Mouse (Mus musculus) MEL (cell line): ENCODE measurements around the gene Ccno. TPM values are rescaled to one million over a fixed set of nuclear protein-coding genes. Genes with fewer than 3 reads are reported as not detected.

ENCODE experiments used
- DNase-seq: peaks from one replicate; pipeline ENCODE4 v3.0.0; 2011; ENCODE audit warnings: low read depth, low spot score
- H3K27ac ChIP-seq: 2 replicates; pipeline ENCODE4 v1.5.1; 2012; ENCODE audit warnings: low read depth, mild to moderate bottlenecking, control low read depth, low read length, moderate library complexity; ENCODE audit not compliant: control insufficient read depth
- H3K27me3 ChIP-seq, 2 experiments: fragments of 150-350 bp in 1 of 2; sonication (generic) in 1 of 2; 2 replicates each; pipeline ENCODE4 v1.6.1; 2012; ENCODE audit warnings: low read length in 2 of 2, mild to moderate bottlenecking in 2 of 2, improper control_type of control experiment in 1 of 2, moderate library complexity in 1 of 2; ENCODE audit not compliant: insufficient read depth in 2 of 2, control insufficient read depth in 1 of 2
- H3K36me3 ChIP-seq, 2 experiments: 2 replicates each; pipeline ENCODE4 v1.6.1; 2012 to 2014; ENCODE audit warnings: low read length in 2 of 2, improper control_type of control experiment in 1 of 2, inconsistent platforms in 1 of 2, mild to moderate bottlenecking in 1 of 2; ENCODE audit not compliant: insufficient read depth in 2 of 2, control insufficient read depth in 1 of 2
- H3K4me1 ChIP-seq, 2 experiments: fragments of 150-350 bp in 1 of 2; sonication (generic) in 1 of 2; 2 replicates each; pipeline ENCODE4 v1.6.1; 2012; ENCODE audit warnings: low read length in 2 of 2, improper control_type of control experiment in 1 of 2, mild to moderate bottlenecking in 1 of 2; ENCODE audit not compliant: insufficient read depth in 2 of 2, control insufficient read depth in 1 of 2
- H3K4me3 ChIP-seq, 2 experiments: fragments of 150-350 bp in 1 of 2; sonication (generic) in 1 of 2; 2 replicates each; pipeline ENCODE4 v1.5.1; 2012; ENCODE audit warnings: low read depth in 2 of 2, low read length in 2 of 2, mild to moderate bottlenecking in 2 of 2, moderate library complexity in 2 of 2, control low read depth in 1 of 2, improper control_type of control experiment in 1 of 2; ENCODE audit not compliant: control insufficient read depth in 1 of 2, insufficient read depth in 1 of 2
- H3K79me2 ChIP-seq: 2 replicates; pipeline ENCODE4 v1.6.1; 2012; ENCODE audit warnings: mild to moderate bottlenecking, low read length, moderate library complexity; ENCODE audit not compliant: control insufficient read depth, poor library complexity, insufficient read depth
- H3K9ac ChIP-seq: 2 replicates; pipeline ENCODE4 v1.6.1; 2012; ENCODE audit warnings: low read depth, mild to moderate bottlenecking, control low read depth, low read length, moderate library complexity; ENCODE audit not compliant: control insufficient read depth, poor library complexity, severe bottlenecking
- H3K9me3 ChIP-seq: fragments of 150-350 bp; sonication (generic); replicated peaks from 2 replicates; pipeline ENCODE4 v1.6.1; 2012; ENCODE audit warnings: mild to moderate bottlenecking, low read length, improper control_type of control experiment, moderate library complexity; ENCODE audit not compliant: insufficient read depth
- E2F4 ChIP-seq: IDR thresholded peaks from 2 replicates; pipeline ENCODE4 v1.6.1; 2011; ENCODE audit warnings: low read depth, low read length, improper control_type of control experiment, borderline replicate concordance
- EP300 ChIP-seq, 2 experiments: IDR thresholded peaks; 2 replicates each; pipeline ENCODE4 v1.6.1; 2011; ENCODE audit warnings: improper control_type of control experiment in 2 of 2, low read length in 2 of 2, low read depth in 1 of 2, mild to moderate bottlenecking in 1 of 2
- ETS1 ChIP-seq: IDR thresholded peaks from 2 replicates; pipeline ENCODE4 v1.6.1; 2012; ENCODE audit warnings: low read depth, mild to moderate bottlenecking, inconsistent platforms, low read length, improper control_type of control experiment, moderate library complexity
- GATA1 ChIP-seq: IDR thresholded peaks from 2 replicates; pipeline ENCODE4 v1.6.1; 2011; ENCODE audit warnings: low read depth, low read length, improper control_type of control experiment
- HCFC1 ChIP-seq: IDR thresholded peaks from 2 replicates; pipeline ENCODE4 v1.6.1; 2012; ENCODE audit warnings: low read depth, mild to moderate bottlenecking, inconsistent platforms, low read length, improper control_type of control experiment, moderate library complexity
- KAT2A ChIP-seq: conservative IDR thresholded peaks from 2 replicates; pipeline ENCODE4 v1.6.1; 2012; ENCODE audit warnings: low read depth, low read length, improper control_type of control experiment, inconsistent platforms
- MAX ChIP-seq: IDR thresholded peaks from 2 replicates; pipeline ENCODE4 v1.6.1; 2011; ENCODE audit warnings: low read length, improper control_type of control experiment
- MAZ ChIP-seq: IDR thresholded peaks from 2 replicates; pipeline ENCODE4 v1.6.1; 2012; ENCODE audit warnings: low read depth, mild to moderate bottlenecking, inconsistent platforms, low read length, improper control_type of control experiment
- NELFE ChIP-seq: IDR thresholded peaks from 2 replicates; pipeline ENCODE4 v1.6.1; 2011; ENCODE audit warnings: low read depth, low read length, improper control_type of control experiment
- NRF1 ChIP-seq: IDR thresholded peaks from 2 replicates; pipeline ENCODE4 v1.6.1; 2014; ENCODE audit warnings: low read depth, mild to moderate bottlenecking, inconsistent platforms, low read length, improper control_type of control experiment, moderate library complexity; ENCODE audit not compliant: poor library complexity, insufficient read depth, severe bottlenecking
- POLR2AphosphoS5 ChIP-seq: IDR thresholded peaks from 2 replicates; pipeline ENCODE4 v1.6.1; 2012; ENCODE audit warnings: low read depth, borderline replicate concordance, mild to moderate bottlenecking, inconsistent platforms, low read length, moderate library complexity, mixed read lengths
- RAD21 ChIP-seq: IDR thresholded peaks from 2 replicates; pipeline ENCODE4 v1.6.1; 2011; ENCODE audit warnings: mild to moderate bottlenecking, low read depth, low read length, improper control_type of control experiment
- RCOR1 ChIP-seq: IDR thresholded peaks from 2 replicates; pipeline ENCODE4 v1.6.1; 2012; ENCODE audit warnings: low read depth, mild to moderate bottlenecking, inconsistent platforms, low read length, improper control_type of control experiment
- SIN3A ChIP-seq: IDR thresholded peaks from 2 replicates; pipeline ENCODE4 v1.6.1; 2012; ENCODE audit warnings: low read length, improper control_type of control experiment, inconsistent platforms
- SMC3 ChIP-seq: IDR thresholded peaks from 2 replicates; pipeline ENCODE4 v1.6.1; 2011; ENCODE audit warnings: low read depth, low read length, improper control_type of control experiment
- USF2 ChIP-seq, 2 experiments: IDR thresholded peaks; 2 replicates each; pipeline ENCODE4 v1.6.1; 2011 to 2012; ENCODE audit warnings: improper control_type of control experiment in 2 of 2, low read length in 2 of 2, borderline replicate concordance in 1 of 2, inconsistent platforms in 1 of 2, low read depth in 1 of 2, mild to moderate bottlenecking in 1 of 2; ENCODE audit not compliant: insufficient read depth in 1 of 2
- ZC3H11A ChIP-seq: IDR thresholded peaks from 2 replicates; pipeline ENCODE4 v1.6.1; 2012; ENCODE audit warnings: low read depth, mild to moderate bottlenecking, inconsistent platforms, low read length, improper control_type of control experiment
- ZKSCAN1 ChIP-seq: IDR thresholded peaks from 2 replicates; pipeline ENCODE4 v1.6.1; 2012; ENCODE audit warnings: low read depth, mild to moderate bottlenecking, inconsistent platforms, low read length, improper control_type of control experiment, moderate library complexity
- ZMIZ1 ChIP-seq: IDR thresholded peaks from 2 replicates; pipeline ENCODE4 v1.6.1; 2012; ENCODE audit warnings: low read depth, mild to moderate bottlenecking, inconsistent platforms, low read length, improper control_type of control experiment, moderate library complexity
- polyA plus RNA-seq, 2 experiments: library from polyadenylated mRNA; stranded (reverse) in 1 of 2; unstranded in 1 of 2; fragments of >175 nt in 1 of 2; fragments of >200 nt in 1 of 2; gene quantifications; 2 replicates each; pipeline versions ENCODE4 v1.2.1 to v1.2.4; 2012; ENCODE audit warnings: low replicate concordance in 2 of 2, low read depth in 1 of 2; ENCODE audit not compliant: insufficient read length in 2 of 2, insufficient read depth in 1 of 2, missing spikeins in 1 of 2
- total RNA-seq: library from RNA; depleted of rRNA; stranded (reverse); fragments of 300-350 nt; gene quantifications from 2 replicates; pipeline ENCODE4 v1.2.3, GENCODE M21; 2012

Ccno gene
- total and polyA plus RNA-seq, 3 experiments: 0.27 to 0.50 TPM; not detected in 1

DNA sequence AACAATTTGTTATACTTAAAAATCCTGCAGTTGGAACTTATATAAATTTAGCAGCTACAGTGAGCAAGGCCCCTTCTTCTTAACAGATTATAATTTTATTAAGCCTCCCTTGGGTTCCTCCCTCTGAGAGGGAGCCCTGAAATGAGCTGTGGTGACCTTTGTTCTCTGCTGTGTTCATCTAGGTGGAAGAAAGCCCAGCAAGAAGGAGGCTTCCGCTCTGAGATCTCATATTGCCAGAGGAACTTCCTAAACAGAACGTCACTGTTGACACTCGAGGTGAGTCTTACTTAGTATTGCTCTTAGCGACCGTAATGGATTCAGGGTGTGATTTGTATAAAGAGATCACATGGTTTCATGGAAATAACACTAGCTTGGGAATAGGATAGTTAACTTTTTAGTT is 24.5 kb upstream of the Ccno start:
- no peak overlapping the region for H3K9ac ChIP-seq
- no peak for DNase-seq
- H3K4me1 ChIP-seq: no peaks in the 10 kb centered on the region
- H3K4me3 ChIP-seq: no peak overlapping the region
- H3K27ac ChIP-seq: no peak overlapping the region
- H3K27me3 ChIP-seq: no peaks in the 10 kb centered on the region
- TF ChIP-seq SIN3A (no peak), SMC3 (no peak), RCOR1 (no peak), MAX (no peak), USF2 (IDR thresholded peaks at IDR 0.05; ENCODE audit: borderline replicate concordance in 1 of 2, insufficient read depth in 1 of 2, low read depth in 1 of 2, low read length in 2 of 2) (no peak)
- H3K79me2 ChIP-seq: no peaks in the 10 kb centered on the region
- H3K9me3 ChIP-seq: no peaks in the 10 kb centered on the region
- peaks cover 0 to 8% of the 10 kb centered on the region in 2 experiments; a peak in 2 of 4 replicates for H3K36me3 ChIP-seq

DNA sequence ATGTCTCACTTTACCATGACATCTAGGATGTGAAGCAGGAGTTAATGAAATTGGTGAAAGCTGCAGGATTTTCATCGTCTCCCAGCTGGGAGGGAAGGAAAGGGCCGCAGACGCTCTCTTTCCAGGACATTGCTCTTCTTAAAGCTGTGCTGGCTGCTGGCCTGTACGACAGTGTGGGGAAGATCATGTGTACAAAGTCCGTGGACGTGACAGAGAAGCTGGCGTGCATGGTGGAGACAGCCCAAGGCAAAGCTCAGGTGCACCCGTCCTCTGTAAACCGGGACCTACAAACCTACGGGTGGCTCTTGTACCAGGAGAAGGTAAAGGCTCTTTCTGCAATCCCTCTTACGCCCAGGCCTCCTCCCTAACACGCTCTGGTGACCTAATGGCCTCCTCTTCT is 23.2 kb upstream of the Ccno start:
- Histone ChIP-seq H3K36me3 (peaks cover 0 to 7% of the 10 kb centered on the region in 2 experiments; a peak in 2 of 4 replicates), H3K27me3 (no peaks in the 10 kb centered on the region), H3K27ac (no peak overlapping the region), H3K9ac (no peak overlapping the region), H3K79me2 (no peaks in the 10 kb centered on the region), H3K4me3 (no peak overlapping the region)
- DNase-seq: no peak
- TF ChIP-seq HCFC1: no peak
- no peak for TF ChIP-seq ZMIZ1
- no peak for TF ChIP-seq GATA1
- no peak for TF ChIP-seq USF2 (IDR thresholded peaks at IDR 0.05; ENCODE audit: borderline replicate concordance in 1 of 2, insufficient read depth in 1 of 2, low read depth in 1 of 2, low read length in 2 of 2)
- no peak for TF ChIP-seq E2F4
- TF ChIP-seq ETS1: no peak
- no peak for TF ChIP-seq KAT2A
- no peak for TF ChIP-seq NELFE
- no peak for TF ChIP-seq RCOR1
- TF ChIP-seq ZC3H11A: no peak
- no peak for TF ChIP-seq ZKSCAN1
- TF ChIP-seq RAD21: no peak
- no peak for TF ChIP-seq EP300 (IDR thresholded peaks at IDR 0.05; ENCODE audit: low read depth in 1 of 2, low read length in 2 of 2)
- TF ChIP-seq POLR2AphosphoS5: no peak
- TF ChIP-seq MAZ: no peak
- no peak for TF ChIP-seq SIN3A
- no peak for TF ChIP-seq NRF1
- TF ChIP-seq, all 39 proteins: peak for 0
- no peaks in the 10 kb centered on the region for H3K9me3 ChIP-seq
- no peaks in the 10 kb centered on the region for H3K4me1 ChIP-seq
